Mouse (Mus musculus) CH12.LX (cell line): ENCODE results near the gene Clca3b. TPM values are rescaled to one million over a fixed set of nuclear protein-coding genes. Genes with fewer than 3 reads are reported as not detected.
A peak's percentile ranks its signal among the peaks of the same experiment; 100 is the strongest.

ENCODE experiments used
- DNase-seq: peaks from one replicate; pipeline ENCODE4 v3.0.0-alpha.2; 2013; ENCODE audit errors: extremely low read depth
- H3K27ac ChIP-seq: 2 replicates; pipeline ENCODE4 v1.5.1; 2012; ENCODE audit warnings: low read depth, mild to moderate bottlenecking, control low read depth, moderate library complexity; ENCODE audit not compliant: insufficient read depth
- H3K27me3 ChIP-seq: replicated peaks from 2 replicates; pipeline ENCODE3; 2012; ENCODE audit warnings: inconsistent platforms
- H3K36me3 ChIP-seq, 2 experiments: replicated peaks in 1 of 2; 2 replicates each; pipeline versions ENCODE3 to v1.6.1; 2012; ENCODE audit warnings: inconsistent platforms in 1 of 2, low read length in 1 of 2, mild to moderate bottlenecking in 1 of 2, mixed read lengths in 1 of 2, moderate library complexity in 1 of 2; ENCODE audit not compliant: control insufficient read depth in 1 of 2, insufficient read depth in 1 of 2
- H3K4me1 ChIP-seq, 2 experiments: 2 replicates each; pipeline ENCODE4 v1.6.1; 2012; ENCODE audit warnings: inconsistent platforms in 1 of 2, moderate library complexity in 1 of 2; ENCODE audit not compliant: insufficient read depth in 2 of 2, control insufficient read depth in 1 of 2
- H3K4me2 ChIP-seq: 2 replicates; pipeline ENCODE4 v1.6.1; 2012; ENCODE audit warnings: low read depth, mild to moderate bottlenecking, control low read depth; ENCODE audit not compliant: poor library complexity, insufficient read depth, severe bottlenecking
- H3K4me3 ChIP-seq, 3 experiments: fragments of 150-350 bp in 1 of 3; sonication (generic) in 1 of 3; replicated peaks in 1 of 3; 2 replicates each; pipeline versions ENCODE3 to v1.5.1; 2011 to 2012; ENCODE audit warnings: low read depth in 2 of 3, low read length in 2 of 3, mild to moderate bottlenecking in 2 of 3, moderate library complexity in 2 of 3, control low read depth in 1 of 3, improper control_type of control experiment in 1 of 3, inconsistent platforms in 1 of 3, mixed read lengths in 1 of 3; ENCODE audit not compliant: poor library complexity in 1 of 3
- H3K79me2 ChIP-seq: replicated peaks from 2 replicates; pipeline ENCODE4 v1.6.1; 2012; ENCODE audit warnings: mild to moderate bottlenecking, moderate library complexity; ENCODE audit not compliant: control insufficient read depth, poor library complexity, insufficient read depth, severe bottlenecking; ENCODE audit errors: extremely low read depth
- H3K9ac ChIP-seq: 2 replicates; pipeline ENCODE4 v1.6.1; 2012; ENCODE audit warnings: low read depth, mild to moderate bottlenecking, control low read depth, moderate library complexity; ENCODE audit not compliant: insufficient read depth
- H3K9me3 ChIP-seq: replicated peaks from 2 replicates; pipeline ENCODE3; 2012; ENCODE audit warnings: low read length, inconsistent platforms, mixed read lengths
- CHD1 ChIP-seq: IDR thresholded peaks from 2 replicates; pipeline ENCODE4 v1.6.1; 2012; ENCODE audit warnings: low read depth, low read length, improper control_type of control experiment, inconsistent platforms
- EP300 ChIP-seq: IDR thresholded peaks from 2 replicates; pipeline ENCODE4 v1.6.1; 2011; ENCODE audit warnings: low read length, improper control_type of control experiment
- MAZ ChIP-seq: IDR thresholded peaks from 2 replicates; pipeline ENCODE4 v1.6.1; 2012; ENCODE audit warnings: low read depth, mild to moderate bottlenecking, inconsistent platforms, low read length, improper control_type of control experiment, moderate library complexity
- MXI1 ChIP-seq: IDR thresholded peaks from 2 replicates; pipeline ENCODE4 v1.6.1; 2011; ENCODE audit warnings: mild to moderate bottlenecking, low read depth, low read length, improper control_type of control experiment
- PAX5 ChIP-seq: IDR thresholded peaks from 2 replicates; pipeline ENCODE4 v1.6.1; 2012; ENCODE audit warnings: low read length, inconsistent platforms, mixed read lengths
- TCF12 ChIP-seq: IDR thresholded peaks from 2 replicates; pipeline ENCODE4 v1.6.1; 2014; ENCODE audit warnings: low read depth, mild to moderate bottlenecking, inconsistent platforms, low read length, improper control_type of control experiment
- USF1 ChIP-seq: IDR thresholded peaks from 2 replicates; pipeline ENCODE4 v1.6.1; 2014; ENCODE audit warnings: low read depth, mild to moderate bottlenecking, inconsistent platforms, low read length, improper control_type of control experiment
- USF2 ChIP-seq: conservative IDR thresholded peaks from 2 replicates; pipeline ENCODE4 v1.6.1; 2011; ENCODE audit warnings: low read depth, low read length, improper control_type of control experiment
- ZC3H11A ChIP-seq: IDR thresholded peaks from 2 replicates; pipeline ENCODE4 v1.6.1; 2012; ENCODE audit warnings: low read depth, mild to moderate bottlenecking, inconsistent platforms, low read length, improper control_type of control experiment
- dilution Hi-C: fragments of 300-500 bp; cut with MboI; formaldehyde crosslinking; loops from 2 replicates; pipeline ENCODE4 v1.14.3; 2020; ENCODE audit warnings: low sequenced_read_pairs; ENCODE audit not compliant: extremely low pct_unique_long_range_greater_than_20kb, extremely low pct_ligation_motif_present
- in situ Hi-C: fragments of 300-500 bp; cut with MboI; formaldehyde crosslinking; loops from 3 replicates; pipeline ENCODE4 v1.14.3; 2019; ENCODE audit warnings: low sequenced_read_pairs, low pct_ligation_motif_present, low pct_unique_long_range_greater_than_20kb, mixed read lengths
- polyA plus RNA-seq: library from polyadenylated mRNA; unstranded; fragments of >175 nt; gene quantifications from 2 replicates; pipeline ENCODE4 v1.2.1, GENCODE M21; 2012; ENCODE audit warnings: low read depth; ENCODE audit not compliant: insufficient read length
- total RNA-seq, 2 experiments: library from RNA; depleted of rRNA; stranded (reverse); fragments of 300-350 nt in 1 of 2; fragments of >200 nt in 1 of 2; gene quantifications; 2 replicates each; pipeline ENCODE4 v1.2.3; 2012 to 2014

The Clca3b gene
- total and polyA plus RNA-seq, 3 experiments = not detected

DNA sequence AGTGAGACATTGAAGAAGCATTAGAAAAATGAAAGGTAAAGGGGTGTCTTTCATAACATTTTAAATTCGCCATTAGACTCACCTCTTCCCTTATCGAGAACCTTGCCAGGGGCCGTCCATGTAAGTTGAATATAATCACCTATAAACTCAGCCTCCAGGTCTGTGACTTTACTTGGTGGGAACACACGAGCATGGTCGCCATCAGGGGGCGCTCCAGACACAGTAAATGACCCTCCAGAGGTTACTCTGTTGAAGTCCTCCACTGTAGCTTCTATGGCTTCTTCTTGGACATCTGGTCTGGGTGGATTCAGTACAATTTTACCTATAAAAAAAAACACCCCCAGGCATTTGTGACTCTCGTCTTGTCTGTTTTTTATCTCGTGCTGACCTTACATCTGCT lies 47.3 kb downstream of the Clca3b start (continued):
- 0 out of 2 replicates have a peak, but pooled peaks have one; percentile 1 for TF ChIP-seq ZC3H11A

DNA sequence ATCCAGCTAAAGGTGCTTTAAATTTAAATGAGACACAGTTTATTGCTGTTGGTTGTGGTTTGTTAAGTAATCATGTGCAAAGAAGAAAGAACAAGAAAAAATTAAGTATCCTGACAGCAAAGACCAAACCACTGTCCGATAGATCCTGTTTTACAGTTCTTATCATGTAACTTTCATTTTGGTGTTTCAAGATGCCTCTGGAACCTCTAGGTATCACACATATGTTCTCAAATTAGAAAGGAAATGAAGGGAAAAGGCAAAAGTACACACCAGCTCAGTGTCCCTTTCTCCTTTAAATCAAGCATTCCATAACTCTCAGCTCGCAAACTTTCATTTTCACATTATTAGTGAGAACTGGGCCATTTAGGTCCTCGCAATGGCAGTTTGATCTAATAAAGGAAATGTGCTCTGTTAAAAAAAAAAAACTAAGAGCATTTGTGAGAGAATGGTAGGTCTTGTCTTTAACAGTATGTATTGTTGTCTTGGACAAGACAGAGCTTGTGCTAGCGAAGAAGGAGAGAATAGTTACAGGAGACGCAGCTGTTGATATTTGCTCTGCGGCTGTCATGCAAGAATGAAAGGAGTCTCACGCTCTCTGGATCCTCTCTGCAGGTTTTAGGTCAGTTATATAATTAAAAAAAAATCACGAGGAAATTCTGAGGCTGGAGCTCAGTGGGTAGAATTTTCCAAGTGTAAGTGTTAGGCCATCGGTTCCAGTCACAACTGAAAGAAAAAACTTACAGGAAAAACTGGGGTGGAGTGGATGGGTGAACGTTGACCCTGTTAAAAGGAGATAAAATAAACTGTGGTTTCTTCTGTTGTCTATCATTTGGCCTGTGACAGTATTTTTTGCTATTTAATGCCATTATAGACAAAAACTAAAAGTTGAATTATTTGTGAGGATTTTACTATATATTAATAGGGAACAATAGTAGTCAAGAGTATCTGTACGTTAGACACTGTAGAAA lies 63.7 kb downstream of the Clca3b start:
- Histone ChIP-seq H3K79me2 (no peaks in the 10 kb centered on the region), H3K4me2 (peak overlapping the region; percentile 76), H3K27me3 (peaks cover 2% of the 10 kb centered on the region), H3K4me1 (no peaks in the 10 kb centered on the region), H3K4me3 (no peak overlapping the region), H3K36me3 (no peaks in the 10 kb centered on the region), H3K27ac (no peak overlapping the region), H3K9ac (peak overlapping the region; percentile 13; the same call in 1 of the 2 replicates), H3K9me3 (no peaks in the 10 kb centered on the region)
- TF ChIP-seq USF2 = no peak
- no peak for TF ChIP-seq CHD1
- TF ChIP-seq PAX5 = no peak
- TF ChIP-seq TCF12 = no peak
- TF ChIP-seq MAZ = no peak
- TF ChIP-seq EP300 = no peak
- no peak for TF ChIP-seq USF1
- no peak for TF ChIP-seq MXI1
- in situ Hi-C loops = no loop called here
- no peak for DNase-seq
- dilution Hi-C loops = no loop called here

Other genes with a start within 250 kb of the Clca3b start
- gene Sh3glb1, start 129.0 kb downstream of the Clca3b start, total RNA-seq (2012; rRNA removed) = 52.0 and 58.4 TPM in 2 replicates
- gene Sh3glb1, start 129.0 kb downstream of the Clca3b start, total RNA-seq (2014; rRNA removed) = 112 and 115 TPM in 2 replicates
- gene Sh3glb1, start 129.0 kb downstream of the Clca3b start, polyA plus RNA-seq = 171 and 189 TPM in 2 replicates
- not detected in 2 replicates for gene Clca3a1, start 88.4 kb downstream of the Clca3b start, total RNA-seq (2012; rRNA removed)
- gene Clca3a1, start 88.4 kb downstream of the Clca3b start, total RNA-seq (2014; rRNA removed) = not detected in 2 replicates
- 0.27 TPM in 1 of 2 replicates, not detected in the other for gene Clca3a1, start 88.4 kb downstream of the Clca3b start, polyA plus RNA-seq
- gene Clca3a2, start 29.9 kb downstream of the Clca3b start, total RNA-seq (2012; rRNA removed) = not detected in 2 replicates
- gene Clca3a2, start 29.9 kb downstream of the Clca3b start, total RNA-seq (2014; rRNA removed) = not detected in 2 replicates
- not detected in 2 replicates for gene Clca3a2, start 29.9 kb downstream of the Clca3b start, polyA plus RNA-seq
- not detected in 2 replicates for gene Clca4b, start 83.2 kb upstream of the Clca3b start, total RNA-seq (2012; rRNA removed)
- gene Clca4b, start 83.2 kb upstream of the Clca3b start, total RNA-seq (2014; rRNA removed) = not detected in 2 replicates
- not detected in 2 replicates for gene Clca4b, start 83.2 kb upstream of the Clca3b start, polyA plus RNA-seq
- gene Clca4a, start 125.7 kb upstream of the Clca3b start, total RNA-seq (2012; rRNA removed) = 0.21 and 0.30 TPM in 2 replicates
- 0.47 and 0.51 TPM in 2 replicates for gene Clca4a, start 125.7 kb upstream of the Clca3b start, total RNA-seq (2014; rRNA removed)
- gene Clca4a, start 125.7 kb upstream of the Clca3b start, polyA plus RNA-seq = 0.29 and 0.47 TPM in 2 replicates
- gene Clca1, start 183.4 kb upstream of the Clca3b start, total RNA-seq (2012; rRNA removed) = 0.04 TPM in 2 replicates
- 0.05 and 0.30 TPM in 2 replicates for gene Clca1, start 183.4 kb upstream of the Clca3b start, total RNA-seq (2014; rRNA removed)
- 1.1 and 1.3 TPM in 2 replicates for gene Clca1, start 183.4 kb upstream of the Clca3b start, polyA plus RNA-seq